Mouse (Mus musculus): Measurements from ENCODE around the gene Stat3. TPM values are rescaled to one million over a fixed set of nuclear protein-coding genes. Genes with fewer than 3 reads are reported as not detected.

The Stat3 gene
- polyA plus RNA-seq, 1 experiment from 2014 or later = 27.8 TPM

GRCm38 (mm10) chr11:100930611-100931010 is 8.7 kb downstream of the Stat3 start:
- Histone ChIP-seq H3K4me1 (replicated peaks; ENCODE audit: control insufficient read depth, insufficient read depth, low read length) (no peaks in the 10 kb centered on the region), H3K27ac (ENCODE audit: low read depth, low read length) (no peak overlapping the region), H3K27me3 (ENCODE audit: control insufficient read depth, insufficient read depth, low read length) (no peaks in the 10 kb centered on the region), H3K4me3 (ENCODE audit: low read depth, low read length) (no peak overlapping the region), H3K4me2 (ENCODE audit: low read depth, low read length, severe bottlenecking) (no peak overlapping the region), H3K36me3 (ENCODE audit: control insufficient read depth, insufficient read depth, low read length) (no peaks in the 10 kb centered on the region), H3K9ac (ENCODE audit: low read length) (no peak overlapping the region), H3K9me3 (ENCODE audit: control insufficient read depth, low read length) (no peaks in the 10 kb centered on the region)
- DNase-seq (ENCODE audit: low spot score) (no peak), ATAC-seq (replicated peaks; ENCODE audit: low FRiP score) (no peak)
- 85% methylated on average over 7 of the region's 7 CpGs for WGBS

GRCm38 (mm10) chr11:100927386-100927785 is 12.0 kb downstream of the Stat3 start:
- Histone ChIP-seq H3K4me1 (replicated peaks; ENCODE audit: control insufficient read depth, insufficient read depth, low read length) (no peaks in the 10 kb centered on the region), H3K9me3 (ENCODE audit: control insufficient read depth, low read length) (no peaks in the 10 kb centered on the region), H3K27me3 (ENCODE audit: control insufficient read depth, insufficient read depth, low read length) (no peaks in the 10 kb centered on the region), H3K36me3 (ENCODE audit: control insufficient read depth, insufficient read depth, low read length) (no peaks in the 10 kb centered on the region), H3K9ac (ENCODE audit: low read length) (no peak overlapping the region), H3K27ac (ENCODE audit: low read depth, low read length) (no peak overlapping the region), H3K4me2 (ENCODE audit: low read depth, low read length, severe bottlenecking) (no peak overlapping the region), H3K4me3 (ENCODE audit: low read depth, low read length) (no peak overlapping the region)
- DNase-seq (ENCODE audit: low spot score) (no peak), ATAC-seq (replicated peaks; ENCODE audit: low FRiP score) (no peak)
- 90% methylated on average over 3 of the region's 3 CpGs for WGBS

GRCm38 (mm10) chr11:100924386-100924919 is 14.9 kb downstream of the Stat3 start:
- H3K27ac ChIP-seq (ENCODE audit: low read depth, low read length) = no peak overlapping the region
- H3K9me3 ChIP-seq (ENCODE audit: control insufficient read depth, low read length) = no peaks in the 10 kb centered on the region
- no peak for DNase-seq (ENCODE audit: low spot score)
- H3K9ac ChIP-seq (ENCODE audit: low read length) = no peak overlapping the region
- H3K36me3 ChIP-seq (ENCODE audit: control insufficient read depth, insufficient read depth, low read length) = no peaks in the 10 kb centered on the region
- no peaks in the 10 kb centered on the region for H3K4me1 ChIP-seq (replicated peaks; ENCODE audit: control insufficient read depth, insufficient read depth, low read length)
- no peaks in the 10 kb centered on the region for H3K27me3 ChIP-seq (ENCODE audit: control insufficient read depth, insufficient read depth, low read length)
- ATAC-seq (replicated peaks; ENCODE audit: low FRiP score) = no peak
- H3K4me2 ChIP-seq (ENCODE audit: low read depth, low read length, severe bottlenecking) = no peak overlapping the region
- H3K4me3 ChIP-seq (ENCODE audit: low read depth, low read length) = no peak overlapping the region
- 86% methylated on average over 1 of the region's 1 CpGs for WGBS

GRCm38 (mm10) chr11:100920887-100921624 is 18.3 kb downstream of the Stat3 start:
- Histone ChIP-seq H3K4me2 (ENCODE audit: low read depth, low read length, severe bottlenecking) (no peak overlapping the region), H3K4me1 (replicated peaks; ENCODE audit: control insufficient read depth, insufficient read depth, low read length) (no peaks in the 10 kb centered on the region), H3K4me3 (ENCODE audit: low read depth, low read length) (no peak overlapping the region), H3K9me3 (ENCODE audit: control insufficient read depth, low read length) (no peaks in the 10 kb centered on the region), H3K36me3 (ENCODE audit: control insufficient read depth, insufficient read depth, low read length) (no peaks in the 10 kb centered on the region), H3K9ac (ENCODE audit: low read length) (no peak overlapping the region), H3K27ac (ENCODE audit: low read depth, low read length) (no peak overlapping the region), H3K27me3 (ENCODE audit: control insufficient read depth, insufficient read depth, low read length) (no peaks in the 10 kb centered on the region)
- no peak for DNase-seq (ENCODE audit: low spot score)
- ATAC-seq (replicated peaks; ENCODE audit: low FRiP score) = no peak
- 91% methylated on average over 4 of the region's 4 CpGs for WGBS

- Histone ChIP-seq H3K4me1 (replicated peaks; ENCODE audit: control insufficient read depth, insufficient read depth, low read length) (no peaks in the 10 kb centered on the region), H3K27me3 (ENCODE audit: control insufficient read depth, insufficient read depth, low read length) (no peaks in the 10 kb centered on the region), H3K9ac (ENCODE audit: low read length) (no peak overlapping the region), H3K27ac (ENCODE audit: low read depth, low read length) (no peak overlapping the region), H3K4me2 (ENCODE audit: low read depth, low read length, severe bottlenecking) (no peak overlapping the region), H3K36me3 (ENCODE audit: control insufficient read depth, insufficient read depth, low read length) (no peaks in the 10 kb centered on the region), H3K4me3 (ENCODE audit: low read depth, low read length) (no peak overlapping the region), H3K9me3 (ENCODE audit: control insufficient read depth, low read length) (no peaks in the 10 kb centered on the region)
- DNase-seq (ENCODE audit: low spot score) (no peak), ATAC-seq (replicated peaks; ENCODE audit: low FRiP score) (no peak)
- WGBS = 92% methylated on average over 5 of the region's 5 CpGs
Observed at GRCm38 (mm10) chr11:100918007-100918406, 21.3 kb downstream of the Stat3 start.

- no peak overlapping the region for H3K9ac ChIP-seq (ENCODE audit: low read length)
- 91% methylated on average over 4 of the region's 4 CpGs for WGBS
- H3K4me3 ChIP-seq (ENCODE audit: low read depth, low read length) = no peak overlapping the region
- H3K27me3 ChIP-seq (ENCODE audit: control insufficient read depth, insufficient read depth, low read length) = no peaks in the 10 kb centered on the region
- no peak for ATAC-seq (replicated peaks; ENCODE audit: low FRiP score)
- H3K9me3 ChIP-seq (ENCODE audit: control insufficient read depth, low read length) = no peaks in the 10 kb centered on the region
- H3K4me2 ChIP-seq (ENCODE audit: low read depth, low read length, severe bottlenecking) = no peak overlapping the region
- H3K27ac ChIP-seq (ENCODE audit: low read depth, low read length) = no peak overlapping the region
- no peaks in the 10 kb centered on the region for H3K4me1 ChIP-seq (replicated peaks; ENCODE audit: control insufficient read depth, insufficient read depth, low read length)
- H3K36me3 ChIP-seq (ENCODE audit: control insufficient read depth, insufficient read depth, low read length) = no peaks in the 10 kb centered on the region
- DNase-seq (ENCODE audit: low spot score) = no peak
Observed at GRCm38 (mm10) chr11:100916432-100916971, 22.8 kb downstream of the Stat3 start.

GRCm38 (mm10) chr11:100915063-100915462 is 24.3 kb downstream of the Stat3 start:
- no peak overlapping the region for H3K27ac ChIP-seq (ENCODE audit: low read depth, low read length)
- no peak overlapping the region for H3K4me2 ChIP-seq (ENCODE audit: low read depth, low read length, severe bottlenecking)
- DNase-seq (ENCODE audit: low spot score) (no peak), ATAC-seq (replicated peaks; ENCODE audit: low FRiP score) (no peak)
- WGBS = 97% methylated on average over 3 of the region's 3 CpGs
- no peaks in the 10 kb centered on the region for H3K27me3 ChIP-seq (ENCODE audit: control insufficient read depth, insufficient read depth, low read length)
- H3K4me1 ChIP-seq (replicated peaks; ENCODE audit: control insufficient read depth, insufficient read depth, low read length) = no peaks in the 10 kb centered on the region
- no peak overlapping the region for H3K9ac ChIP-seq (ENCODE audit: low read length)
- H3K36me3 ChIP-seq (ENCODE audit: control insufficient read depth, insufficient read depth, low read length) = no peaks in the 10 kb centered on the region
- H3K4me3 ChIP-seq (ENCODE audit: low read depth, low read length) = no peak overlapping the region
- no peaks in the 10 kb centered on the region for H3K9me3 ChIP-seq (ENCODE audit: control insufficient read depth, low read length)

GRCm38 (mm10) chr11:100914415-100914814 is 24.9 kb downstream of the Stat3 start:
- H3K4me3 ChIP-seq (ENCODE audit: low read depth, low read length) = no peak overlapping the region
- H3K9ac ChIP-seq (ENCODE audit: low read length) = no peak overlapping the region
- DNase-seq (ENCODE audit: low spot score) (no peak), ATAC-seq (replicated peaks; ENCODE audit: low FRiP score) (no peak)
- H3K4me2 ChIP-seq (ENCODE audit: low read depth, low read length, severe bottlenecking) = no peak overlapping the region
- 87% methylated on average over 5 of the region's 5 CpGs for WGBS
- no peak overlapping the region for H3K27ac ChIP-seq (ENCODE audit: low read depth, low read length)
- no peaks in the 10 kb centered on the region for H3K4me1 ChIP-seq (replicated peaks; ENCODE audit: control insufficient read depth, insufficient read depth, low read length)
- H3K36me3 ChIP-seq (ENCODE audit: control insufficient read depth, insufficient read depth, low read length) = no peaks in the 10 kb centered on the region
- no peaks in the 10 kb centered on the region for H3K9me3 ChIP-seq (ENCODE audit: control insufficient read depth, low read length)
- H3K27me3 ChIP-seq (ENCODE audit: control insufficient read depth, insufficient read depth, low read length) = no peaks in the 10 kb centered on the region

Measured in forebrain, embryonic 11.5 days (tissue).